Mouse (Mus musculus) limb, embryonic 10.5 days (tissue): ENCODE data around the gene Snx32. TPM values are rescaled to one million over a fixed set of nuclear protein-coding genes. Genes with fewer than 3 reads are reported as not detected.

Experiments used
- polyA plus RNA-seq: library from polyadenylated mRNA; unstranded; fragments of >200 nt; fragmentation: Nextera tagmentation; extraction: Ambion mirVana; gene quantifications from 2 replicates; pipeline ENCODE4 v1.2.1, GENCODE M21; 2016

Snx32 gene
- polyA plus RNA-seq, 1 experiment from 2014 or later = 7.0 TPM

Other genes starting within 250 kb of the Snx32 start
- 25.7 and 31.1 TPM in 2 replicates for gene Pacs1, start 237.4 kb downstream of the Snx32 start, polyA plus RNA-seq
- 419 and 440 TPM in 2 replicates for gene Sf3b2, start 215.1 kb downstream of the Snx32 start, polyA plus RNA-seq
- gene Gal3st3, start 212.2 kb downstream of the Snx32 start, polyA plus RNA-seq = 5.0 and 8.4 TPM in 2 replicates
- gene Catsper1, start 174.8 kb downstream of the Snx32 start, polyA plus RNA-seq = not detected in 2 replicates
- gene Cst6, start 161.0 kb downstream of the Snx32 start, polyA plus RNA-seq = 0.26 and 1.1 TPM in 2 replicates
- gene Eif1ad, start 143.8 kb downstream of the Snx32 start, polyA plus RNA-seq = 99.4 and 109 TPM in 2 replicates
- gene Banf1, start 143.4 kb downstream of the Snx32 start, polyA plus RNA-seq = 607 and 678 TPM in 2 replicates
- gene Sart1, start 121.8 kb downstream of the Snx32 start, polyA plus RNA-seq = 103 and 111 TPM in 2 replicates
- gene Tsga10ip, start 108.0 kb downstream of the Snx32 start, polyA plus RNA-seq = not detected in 2 replicates
- 224 and 246 TPM in 2 replicates for gene Drap1, start 85.6 kb downstream of the Snx32 start, polyA plus RNA-seq
- 59.7 and 68.8 TPM in 2 replicates for gene AI837181, start 85.4 kb downstream of the Snx32 start, polyA plus RNA-seq
- not detected in 2 replicates for gene Fosl1, start 63.0 kb downstream of the Snx32 start, polyA plus RNA-seq
- 8.9 and 9.7 TPM in 2 replicates for gene Ccdc85b, start 52.6 kb downstream of the Snx32 start, polyA plus RNA-seq
- 111 and 132 TPM in 2 replicates for gene Fibp, start 49.9 kb downstream of the Snx32 start, polyA plus RNA-seq
- 1.6 and 1.9 TPM in 2 replicates for gene Ctsw, start 42.0 kb downstream of the Snx32 start, polyA plus RNA-seq
- 85.6 and 99.7 TPM in 2 replicates for gene Efemp2, start 36.6 kb downstream of the Snx32 start, polyA plus RNA-seq
- gene Mus81, start 22.1 kb downstream of the Snx32 start, polyA plus RNA-seq = 38.2 and 40.4 TPM in 2 replicates
- gene Cfl1, start 20.1 kb downstream of the Snx32 start, polyA plus RNA-seq = 3,106 and 3,128 TPM in 2 replicates
- gene 1700020D05Rik, start 6.8 kb downstream of the Snx32 start, polyA plus RNA-seq = not detected in 2 replicates
- gene Ovol1, start 50.1 kb upstream of the Snx32 start, polyA plus RNA-seq = 0.74 and 0.86 TPM in 2 replicates
- gene Ap5b1, start 57.5 kb upstream of the Snx32 start, polyA plus RNA-seq = 1.2 and 1.4 TPM in 2 replicates
- 197 and 205 TPM in 2 replicates for gene Rnaseh2c, start 91.3 kb upstream of the Snx32 start, polyA plus RNA-seq
- gene Kat5, start 99.7 kb upstream of the Snx32 start, polyA plus RNA-seq = 51.5 and 59.3 TPM in 2 replicates
- 31.5 and 39.6 TPM in 2 replicates for gene Rela, start 126.9 kb upstream of the Snx32 start, polyA plus RNA-seq
- 35.9 and 38.6 TPM in 2 replicates for gene Sipa1, start 153.2 kb upstream of the Snx32 start, polyA plus RNA-seq
- gene Map3k11, start 178.2 kb upstream of the Snx32 start, polyA plus RNA-seq = 35.3 and 42.2 TPM in 2 replicates
- 31.6 and 34.3 TPM in 2 replicates for gene Pcnx3, start 178.4 kb upstream of the Snx32 start, polyA plus RNA-seq
- gene Kcnk7, start 193.8 kb upstream of the Snx32 start, polyA plus RNA-seq = not detected in 2 replicates
- gene Ehbp1l1, start 215.8 kb upstream of the Snx32 start, polyA plus RNA-seq = 8.4 and 9.2 TPM in 2 replicates
- 158 TPM in 2 replicates for gene Fam89b, start 219.1 kb upstream of the Snx32 start, polyA plus RNA-seq
- 2.2 and 3.4 TPM in 2 replicates for gene Ltbp3, start 230.4 kb upstream of the Snx32 start, polyA plus RNA-seq